Mouse (Mus musculus) brain, embryonic 14.5 days (tissue): ENCODE measurements around the gene Pex16.

Experiments used
- CTCF ChIP-seq: fragments of 200-500 bp; IDR thresholded peaks from 2 replicates; pipeline ENCODE4 v1.5.1; 2012; ENCODE audit warnings: inconsistent platforms, mild to moderate bottlenecking, moderate library complexity, borderline replicate concordance; ENCODE audit not compliant: insufficient read depth, insufficient read length; ENCODE audit errors: extremely low read depth
- POLR2A ChIP-seq: fragments of 200-500 bp; IDR thresholded peaks from 2 replicates; pipeline ENCODE4 v1.6.1; 2012; ENCODE audit warnings: mild to moderate bottlenecking, inconsistent platforms, borderline replicate concordance; ENCODE audit not compliant: poor library complexity, insufficient read depth, insufficient read length, severe bottlenecking; ENCODE audit errors: extremely low read depth

- TF ChIP-seq POLR2A (no peak), CTCF (no peak)
Observed at GRCm38 (mm10) chr2:92347191-92347590, 27.3 kb upstream of the Pex16 start.
